ENCODE assay signal across 14 mouse cellular contexts in the genomic region with DNA sequence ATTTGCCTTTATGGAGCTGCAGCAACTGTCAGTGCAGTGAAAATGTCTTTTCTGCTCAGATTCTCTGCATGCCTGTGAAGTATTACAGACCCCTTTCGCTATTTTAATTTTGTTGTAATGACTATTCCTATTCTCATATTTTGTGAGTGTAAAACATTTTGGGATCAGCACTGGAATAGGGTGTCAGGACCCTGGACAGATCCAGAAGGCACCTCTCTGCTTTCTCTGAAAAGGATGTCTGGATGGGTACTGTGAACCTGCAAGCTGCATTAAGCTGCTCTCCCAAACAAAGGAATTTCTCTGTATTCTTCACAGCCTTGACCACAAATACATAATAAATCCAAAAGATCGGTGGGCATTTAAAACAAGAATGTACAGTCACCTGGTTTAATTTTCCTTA.
DNase-seq lines count a peak whose midpoint lies in the region; ATAC-seq lines count a peak whose summit lies in the region.
"Had no signal": no experiment of that assay in that cellular context is flagged by ENCODE, and none has a peak within 500 bp of the region (broad histone marks: within the 10 kb centered on the region; RNA-seq: fewer than 3 reads in every experiment).

No protein-coding gene starts in this region.

- no peak overlapping the region for H3K4me2 ChIP-seq in intestine, embryonic 14.5 days (ENCODE audit: low read length)
- no peak overlapping the region for H3K4me2 ChIP-seq in intestine, embryonic 16.5 days (ENCODE audit: low read depth, low read length)
- H3K4me2 ChIP-seq in embryonic facial prominence, embryonic 14.5 days (ENCODE audit: low read depth, low read length): no peak overlapping the region
- H3K4me2 ChIP-seq: hindbrain, embryonic 14.5 days; limb, embryonic 13.5 days had no signal

- no peak overlapping the region for H3K9ac ChIP-seq in intestine, embryonic 14.5 days (ENCODE audit: low read length)
- no peak overlapping the region for H3K9ac ChIP-seq in intestine, embryonic 16.5 days (ENCODE audit: low read depth, low read length)
- H3K9ac ChIP-seq in embryonic facial prominence, embryonic 14.5 days (ENCODE audit: low read depth, low read length): no peak overlapping the region
- H3K9ac ChIP-seq: hindbrain, embryonic 14.5 days; limb, embryonic 13.5 days had no signal

- H3K9me3 ChIP-seq in intestine, embryonic 14.5 days (ENCODE audit: control insufficient read depth, low read length): no peaks in the 10 kb centered on the region
- no peaks in the 10 kb centered on the region for H3K9me3 ChIP-seq in intestine, embryonic 16.5 days (ENCODE audit: control insufficient read depth, low read length)
- no peaks in the 10 kb centered on the region for H3K9me3 ChIP-seq in embryonic facial prominence, embryonic 14.5 days (ENCODE audit: control insufficient read depth, low read length)
- H3K9me3 ChIP-seq: limb, embryonic 13.5 days had no signal

- no peak overlapping the region for H3K4me3 ChIP-seq in intestine, embryonic 14.5 days (ENCODE audit: low read depth, low read length)
- no peak overlapping the region for H3K4me3 ChIP-seq in intestine, embryonic 16.5 days (ENCODE audit: low read length)
- no peak overlapping the region for H3K4me3 ChIP-seq in embryonic facial prominence, embryonic 14.5 days (ENCODE audit: low read depth, low read length)
- H3K4me3 ChIP-seq: layer of hippocampus, adult 2 months; limb, embryonic 13.5 days had no signal

- no peak for ATAC-seq in intestine, embryonic 14.5 days (replicated peaks; ENCODE audit: low FRiP score, low TSS enrichment, low read depth)
- no peak for ATAC-seq in intestine, embryonic 16.5 days
- no peak for ATAC-seq in embryonic facial prominence, embryonic 14.5 days (ENCODE audit: low read depth)

- H3K36me3 ChIP-seq in intestine, embryonic 14.5 days (ENCODE audit: control insufficient read depth, insufficient read depth, low read length): no peaks in the 10 kb centered on the region
- no peaks in the 10 kb centered on the region for H3K36me3 ChIP-seq in intestine, embryonic 16.5 days (ENCODE audit: control insufficient read depth, insufficient read depth, low read length)
- no peaks in the 10 kb centered on the region for H3K36me3 ChIP-seq in embryonic facial prominence, embryonic 14.5 days (ENCODE audit: control insufficient read depth, insufficient read depth, low read length)
- H3K36me3 ChIP-seq: limb, embryonic 13.5 days had no signal

- WGBS in intestine, embryonic 14.5 days: 54% methylated on average over 2 of the region's 2 CpGs
- WGBS in intestine, embryonic 16.5 days: 56% methylated on average over 2 of the region's 2 CpGs
- WGBS in embryonic facial prominence, embryonic 14.5 days: 65% methylated on average over 2 of the region's 2 CpGs

- H3K27ac ChIP-seq in intestine, embryonic 14.5 days (ENCODE audit: low read depth): no peak overlapping the region
- no peak overlapping the region for H3K27ac ChIP-seq in intestine, embryonic 16.5 days (ENCODE audit: low read length)
- H3K27ac ChIP-seq in embryonic facial prominence, embryonic 14.5 days (replicated peaks; ENCODE audit: low read depth, low read length): no peak overlapping the region
- H3K27ac ChIP-seq: hindbrain, embryonic 14.5 days; layer of hippocampus, adult 2 months; limb, embryonic 13.5 days; macrophage had no signal

- no peaks in the 10 kb centered on the region for H3K27me3 ChIP-seq in intestine, embryonic 14.5 days (replicated peaks; ENCODE audit: control insufficient read depth, insufficient read depth, low read length)
- H3K27me3 ChIP-seq in intestine, embryonic 16.5 days (replicated peaks; ENCODE audit: control insufficient read depth, insufficient read depth, low read length): no peaks in the 10 kb centered on the region
- no peaks in the 10 kb centered on the region for H3K27me3 ChIP-seq in embryonic facial prominence, embryonic 14.5 days (replicated peaks; ENCODE audit: control insufficient read depth, insufficient read depth, low read length)
- H3K27me3 ChIP-seq: limb, embryonic 13.5 days had no signal

- no peaks in the 10 kb centered on the region for H3K4me1 ChIP-seq in intestine, embryonic 14.5 days (replicated peaks; ENCODE audit: control insufficient read depth, insufficient read depth, low read length)
- no peaks in the 10 kb centered on the region for H3K4me1 ChIP-seq in intestine, embryonic 16.5 days (ENCODE audit: control insufficient read depth, insufficient read depth, low read length)
- H3K4me1 ChIP-seq in embryonic facial prominence, embryonic 14.5 days (ENCODE audit: control insufficient read depth, insufficient read depth, low read length): no peaks in the 10 kb centered on the region
- H3K4me1 ChIP-seq: limb, embryonic 13.5 days had no signal

- peak; percentile 62 for DNase-seq in intestine, embryonic 14.5 days (ENCODE audit: low spot score)
- DNase-seq in ES-CJ7 (ENCODE audit: low read depth, low spot score): peak; percentile 22
- peak; percentile 48 for DNase-seq in R1 (ENCODE audit: low read depth, low spot score)
- DNase-seq in embryonic facial prominence, embryonic 14.5 days (ENCODE audit: low spot score): peak; percentile 51
- no peak for DNase-seq in thymus, adult 18-20 months
- no peak for DNase-seq in right cerebral cortex, postnatal 10 days (ENCODE audit: low spot score in 2 of 2)
- DNase-seq: cerebellum, adult 9-11 months; heart, adult 11 months; right cerebral cortex, postnatal 4 days had no signal

Comparison
In these comparisons a context has a peak if more than half of its experiments do, and no peak if none do; other contexts are left out.
1. DNase-seq: peak in intestine, embryonic 14.5 days (single experiment), ES-CJ7 (single experiment), R1 (single experiment) and embryonic facial prominence, embryonic 14.5 days (single experiment); none in thymus, adult 18-20 months (0 of 2) and right cerebral cortex, postnatal 10 days (0 of 2).